ENCODE assay signal across 8 mouse cellular contexts in genomic region chr17:7284297-7284910, GRCm38 (mm10). TPM values are rescaled to one million over a fixed set of nuclear protein-coding genes. Genes with fewer than 3 reads are reported as not detected.
DNase-seq lines count a peak whose midpoint lies in the region; ATAC-seq and TF ChIP-seq lines count a peak whose summit lies in the region.

No protein-coding gene starts in this region.

- H3K27me3 ChIP-seq in embryonic facial prominence, embryonic 14.5 days (replicated peaks; ENCODE audit: control insufficient read depth, insufficient read depth, low read length), result no peaks in the 10 kb centered on the region
- no peaks in the 10 kb centered on the region for H3K27me3 ChIP-seq in embryonic facial prominence, embryonic 10.5 days (replicated peaks; ENCODE audit: low read depth, poor library complexity, severe bottlenecking)
- H3K27me3 ChIP-seq in kidney, postnatal 0 days (ENCODE audit: insufficient read depth, low read length), result no peaks in the 10 kb centered on the region
- no peaks in the 10 kb centered on the region for H3K27me3 ChIP-seq in testis, adult 2 months (ENCODE audit: control insufficient read depth, insufficient read depth, low read length)

- no peak for TF ChIP-seq CTCF in kidney, postnatal 0 days (IDR thresholded peaks at IDR 0.05; ENCODE audit: low read depth)
- TF ChIP-seq CTCF in testis, adult 2 months (IDR thresholded peaks at IDR 0.05; ENCODE audit: control insufficient read depth, insufficient read depth, insufficient replicate concordance, low read depth, low read length), result no peak

- H3K9me3 ChIP-seq in embryonic facial prominence, embryonic 14.5 days (ENCODE audit: control insufficient read depth, low read length), result no peaks in the 10 kb centered on the region
- H3K9me3 ChIP-seq in embryonic facial prominence, embryonic 10.5 days, result no peaks in the 10 kb centered on the region
- no peaks in the 10 kb centered on the region for H3K9me3 ChIP-seq in kidney, postnatal 0 days (replicated peaks; ENCODE audit: low read length)

- H3K4me2 ChIP-seq in embryonic facial prominence, embryonic 14.5 days (ENCODE audit: low read depth, low read length), result no peak overlapping the region
- H3K4me2 ChIP-seq in kidney, postnatal 0 days (ENCODE audit: low read length), result no peak overlapping the region

- H3K4me1 ChIP-seq in embryonic facial prominence, embryonic 14.5 days (ENCODE audit: control insufficient read depth, insufficient read depth, low read length), result peaks cover 5% of the 10 kb centered on the region; the same call in 1 of the 2 replicates
- H3K4me1 ChIP-seq in embryonic facial prominence, embryonic 10.5 days, result no peaks in the 10 kb centered on the region
- 0 out of 2 replicates have a peak, but pooled peaks cover 13% of the 10 kb centered on the region for H3K4me1 ChIP-seq in kidney, postnatal 0 days (replicated peaks; ENCODE audit: insufficient read depth, low read length)
- no peaks in the 10 kb centered on the region for H3K4me1 ChIP-seq in testis, adult 2 months (ENCODE audit: control insufficient read depth, insufficient read depth, low read length)

- no peak overlapping the region for H3K4me3 ChIP-seq in embryonic facial prominence, embryonic 14.5 days (ENCODE audit: low read depth, low read length)
- H3K4me3 ChIP-seq in embryonic facial prominence, embryonic 10.5 days, result no peak overlapping the region
- H3K4me3 ChIP-seq in kidney, postnatal 0 days (replicated peaks; ENCODE audit: low read depth, low read length), result no peak overlapping the region
- H3K4me3 ChIP-seq in testis, adult 2 months (ENCODE audit: control insufficient read depth, low read depth, low read length), result no peak overlapping the region

- no peak for ATAC-seq in embryonic facial prominence, embryonic 14.5 days (ENCODE audit: low read depth)
- ATAC-seq in kidney, postnatal 0 days (replicated peaks; ENCODE audit: low FRiP score, low read depth), result no peak

- H3K27ac ChIP-seq in embryonic facial prominence, embryonic 14.5 days (replicated peaks; ENCODE audit: low read depth, low read length), result no peak overlapping the region
- H3K27ac ChIP-seq in embryonic facial prominence, embryonic 10.5 days (replicated peaks), result no peak overlapping the region
- H3K27ac ChIP-seq in kidney, postnatal 0 days, result no peak overlapping the region
- H3K27ac ChIP-seq in testis, adult 2 months (ENCODE audit: control insufficient read depth, insufficient read depth, low read depth, low read length), result peak overlapping the region; percentile 73; the same call in 1 of the 2 replicates

- peaks cover 10% of the 10 kb centered on the region; the same call in 1 of the 2 replicates for H3K36me3 ChIP-seq in embryonic facial prominence, embryonic 14.5 days (ENCODE audit: control insufficient read depth, insufficient read depth, low read length)
- H3K36me3 ChIP-seq in embryonic facial prominence, embryonic 10.5 days (replicated peaks), result peaks cover 75% of the 10 kb centered on the region
- H3K36me3 ChIP-seq in kidney, postnatal 0 days (ENCODE audit: insufficient read depth, low read length), result 0 out of 2 replicates have a peak, but pooled peaks cover 5% of the 10 kb centered on the region
- H3K36me3 ChIP-seq in testis, adult 2 months (ENCODE audit: control insufficient read depth, insufficient read depth, low read length), result no peaks in the 10 kb centered on the region

- no peak for TF ChIP-seq POLR2A in testis, adult 2 months (IDR thresholded peaks at IDR 0.05; ENCODE audit: control insufficient read depth, low read depth, low read length)

- 71% methylated on average over 8 of the region's 8 CpGs for WGBS in embryonic facial prominence, embryonic 14.5 days
- 79% methylated on average over 8 of the region's 8 CpGs for WGBS in embryonic facial prominence, embryonic 10.5 days
- WGBS in kidney, postnatal 0 days, result 67% methylated on average over 8 of the region's 8 CpGs

- peak; percentile 76 for DNase-seq in embryonic facial prominence, embryonic 14.5 days (ENCODE audit: low spot score)
- no peak for DNase-seq in embryonic facial prominence, embryonic 10.5 days (ENCODE audit: low spot score)
- DNase-seq in right cerebral cortex, postnatal 4 days, result peak; percentile 49
- no peak for DNase-seq in right cerebral cortex, adult 18-20 months
- DNase-seq in kidney, postnatal 0 days (ENCODE audit: low spot score), result peak; percentile 75
- no peak for DNase-seq in embryo, embryonic 10.5 days (ENCODE audit: low spot score)
- DNase-seq in urinary bladder, postnatal 10 days (ENCODE audit: low spot score), result no peak

- no peak overlapping the region for H3K9ac ChIP-seq in embryonic facial prominence, embryonic 14.5 days (ENCODE audit: low read depth, low read length)
- H3K9ac ChIP-seq in kidney, postnatal 0 days (ENCODE audit: low read depth, low read length), result no peak overlapping the region

RNA-seq across cellular contexts. Expression of gene Tcp10a, which starts 40.0 kb away (rescaled TPM):
- 0.13 TPM in 1 of 2 replicates, not detected in the other for polyA plus RNA-seq in embryonic facial prominence, embryonic 14.5 days (2014; fragmentation: Nextera tagmentation; extraction: Ambion mirVana)
- polyA plus RNA-seq in embryonic facial prominence, embryonic 10.5 days (2016; fragmentation: Nextera tagmentation; extraction: Ambion mirVana), result not detected in 2 replicates
- not detected in 2 replicates for polyA plus RNA-seq in kidney, postnatal 0 days (2015; fragmentation: Nextera tagmentation; extraction: Ambion mirVana)
- polyA plus RNA-seq in testis, adult 2 months (2012; rRNA removed), result 248 and 262 TPM in 2 replicates

Comparison
In these comparisons a context has a peak if more than half of its experiments do, and no peak if none do; other contexts are left out.
1. DNase-seq: peak in embryonic facial prominence, embryonic 14.5 days (single experiment), right cerebral cortex, postnatal 4 days (single experiment) and kidney, postnatal 0 days (single experiment); none in embryonic facial prominence, embryonic 10.5 days (single experiment), right cerebral cortex, adult 18-20 months (single experiment), embryo, embryonic 10.5 days (single experiment) and urinary bladder, postnatal 10 days (single experiment).
2. RNA of gene Tcp10a, which starts 40.0 kb away (polyA plus RNA-seq): 248 to 262 TPM in testis, adult 2 months; 0.13 TPM in embryonic facial prominence, embryonic 14.5 days, not detected in embryonic facial prominence, embryonic 10.5 days and not detected in kidney, postnatal 0 days; every median in the first group is over 100 times any median in the second.